Mouse (Mus musculus) bone marrow, adult 2 months (tissue): ENCODE data around the gene Dennd1a.

Experiments used
- CTCF ChIP-seq: fragments of 200-500 bp; IDR thresholded peaks from 2 replicates; pipeline ENCODE4 v1.5.1; 2011; ENCODE audit warnings: low read length, control low read depth; ENCODE audit not compliant: control insufficient read depth, insufficient read depth
- POLR2A ChIP-seq: fragments of 200-500 bp; IDR thresholded peaks from 2 replicates; pipeline ENCODE4 v1.6.1; 2011; ENCODE audit warnings: low read depth, mild to moderate bottlenecking, control low read depth, low read length, borderline replicate concordance; ENCODE audit not compliant: control insufficient read depth

DNA sequence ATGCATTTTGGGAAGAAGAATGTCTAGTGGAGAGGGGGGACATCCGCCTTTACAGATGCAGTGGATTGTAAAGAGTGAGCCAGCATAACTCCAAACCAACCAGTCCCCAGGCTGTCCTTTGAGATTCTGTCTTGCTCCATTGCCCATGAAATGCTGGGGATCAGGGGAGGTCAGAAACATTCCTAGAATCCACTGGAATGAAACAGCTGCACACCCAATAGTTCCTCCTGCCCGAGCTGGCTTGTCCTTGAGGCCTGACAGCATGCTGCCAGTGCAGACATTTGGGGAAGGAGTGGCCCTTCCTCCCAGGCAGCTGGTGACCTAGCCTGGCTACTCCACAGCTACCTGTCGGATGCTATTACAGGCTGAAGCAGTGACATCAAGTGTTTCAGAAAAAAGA is 246.3 kb downstream of the Dennd1a start:
- no peak for TF ChIP-seq CTCF
- TF ChIP-seq POLR2A = no peak
